Mouse (Mus musculus) left cerebral cortex, postnatal 36 days (tissue): Measurements from ENCODE around the gene Timmdc1. TPM values are rescaled to one million over a fixed set of nuclear protein-coding genes. Genes with fewer than 3 reads are reported as not detected.
A peak's percentile ranks its signal among the peaks of the same experiment; 100 is the strongest.

ENCODE experiments used
- DNase-seq, 2 experiments: peaks; one replicate each; pipeline ENCODE4 v3.0.0; 2021 to 2022; ENCODE audit warnings: low spot score in 2 of 2, mixed read lengths in 1 of 2
- intact Hi-C: fragments of 180-260 bp; cut with DNase I; formaldehyde crosslinking; loops from one replicate; pipeline ENCODE4 v1.15.1; 2025
- total RNA-seq, 2 experiments: library from RNA; stranded (reverse); gene quantifications; 2 replicates each; pipeline ENCODE4 v1.2.3; 2021

The Timmdc1 gene
- total RNA-seq, 2 experiments from 2014 or later: 33.8 to 34.9 TPM

- intact Hi-C loops: loop anchor here (2.0 to 5.0 kb wide), 2 partner anchors 74 to 105 kb away; partner anchors contain the start of genes Cox17 and Gm21987
- DNase-seq: peak in 1 of 2 experiments; percentile 25
Measured at GRCm38 (mm10) chr16:38451421-38452205, 70.8 kb downstream of the Timmdc1 start.

GRCm38 (mm10) chr16:38450707-38451106 lies 71.8 kb downstream of the Timmdc1 start:
- intact Hi-C loops: loop anchor here (5.0 kb wide), 1 partner anchor 73 kb away; no protein-coding TSS in a partner anchor
- no peak for DNase-seq

- intact Hi-C loops: no loop called here
- DNase-seq: no peak
Measured at GRCm38 (mm10) chr16:38448458-38448857, 74.0 kb downstream of the Timmdc1 start.

Other genes with a start within 250 kb of the Timmdc1 start
- gene Nr1i2, start 227.8 kb downstream of the Timmdc1 start, total RNA-seq: not detected
- 1 to 10 TPM; 1.2 to 1.5 TPM for gene Maats1, start 180.5 kb downstream of the Timmdc1 start, total RNA-seq
- gene Cox17, start 175.7 kb downstream of the Timmdc1 start, total RNA-seq: 100 to 1,000 TPM; 124 TPM
- gene Gm21987, start 175.6 kb downstream of the Timmdc1 start, total RNA-seq: not detected
- under 1 TPM; 0.47 to 0.77 TPM for gene Popdc2, start 160.5 kb downstream of the Timmdc1 start, total RNA-seq
- 1 to 10 TPM in 1 of 2 experiments, under 1 TPM in 1; 0.67 to 1.3 TPM for gene Pla1a, start 89.5 kb downstream of the Timmdc1 start, total RNA-seq
- gene Adprh, start 70.0 kb downstream of the Timmdc1 start, total RNA-seq: 10 to 100 TPM; 55.7 to 63.6 TPM
- gene Cd80, start 67.1 kb downstream of the Timmdc1 start, total RNA-seq: under 1 TPM; 0.30 to 0.93 TPM
- 10 to 100 TPM; 39.6 to 45.3 TPM for gene Poglut1, start 27.6 kb upstream of the Timmdc1 start, total RNA-seq
- gene Tmem39a, start 36.0 kb upstream of the Timmdc1 start, total RNA-seq: 10 to 100 TPM; 16.2 to 22.4 TPM
- 10 to 100 TPM; 15.9 to 21.5 TPM for gene Arhgap31, start 190.6 kb upstream of the Timmdc1 start, total RNA-seq
- 10 to 100 TPM; 19.9 to 22.9 TPM for gene B4galt4, start 219.6 kb upstream of the Timmdc1 start, total RNA-seq